Mouse (Mus musculus): ENCODE data around the gene Scn5a. TPM values are rescaled to one million over a fixed set of nuclear protein-coding genes. Genes with fewer than 3 reads are reported as not detected.

Gene Scn5a
- 1 to 10 TPM; 1.3 to 1.6 TPM for total RNA-seq (2021)
- long read RNA-seq, experiment 1, partial matches to known transcripts: 1 of 1 reads
- long read RNA-seq, experiment 1, other reads (novel, unspliced or antisense): 0 of 1 reads
- long read RNA-seq, experiment 2: 0 reads

- no peak for DNase-seq
Measured at GRCm38 (mm10) chr9:119578636-119579438, at the start of gene Scn5a. Gene Scn5a (minus strand): TSS chr9:119579016.

GRCm38 (mm10) chr9:119627227-119627626, 48.4 kb upstream of the Scn5a start:
- no peak for DNase-seq

GRCm38 (mm10) chr9:119624151-119624550, 45.3 kb upstream of the Scn5a start:
- no peak for DNase-seq

DNA sequence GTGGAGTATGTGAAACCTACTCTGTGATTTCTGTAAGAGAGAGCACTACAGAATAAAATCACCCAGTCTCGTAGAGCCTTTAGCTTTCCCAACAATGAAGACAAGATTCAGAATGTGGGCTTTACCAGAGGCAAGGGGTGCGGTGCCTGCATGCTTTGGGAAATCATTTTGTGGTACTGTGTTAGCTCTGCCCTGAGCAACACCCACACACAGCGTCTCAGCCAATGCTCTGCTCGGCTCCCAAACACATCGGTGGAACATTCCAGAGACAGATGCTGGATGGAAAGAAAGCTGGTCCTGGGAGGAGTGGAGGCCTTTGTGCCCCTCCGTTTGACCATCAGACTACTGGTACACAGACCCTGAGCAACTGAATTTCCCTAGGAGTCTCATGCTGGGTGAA, 36.0 kb upstream of the Scn5a start:
- no peak for DNase-seq

DNA sequence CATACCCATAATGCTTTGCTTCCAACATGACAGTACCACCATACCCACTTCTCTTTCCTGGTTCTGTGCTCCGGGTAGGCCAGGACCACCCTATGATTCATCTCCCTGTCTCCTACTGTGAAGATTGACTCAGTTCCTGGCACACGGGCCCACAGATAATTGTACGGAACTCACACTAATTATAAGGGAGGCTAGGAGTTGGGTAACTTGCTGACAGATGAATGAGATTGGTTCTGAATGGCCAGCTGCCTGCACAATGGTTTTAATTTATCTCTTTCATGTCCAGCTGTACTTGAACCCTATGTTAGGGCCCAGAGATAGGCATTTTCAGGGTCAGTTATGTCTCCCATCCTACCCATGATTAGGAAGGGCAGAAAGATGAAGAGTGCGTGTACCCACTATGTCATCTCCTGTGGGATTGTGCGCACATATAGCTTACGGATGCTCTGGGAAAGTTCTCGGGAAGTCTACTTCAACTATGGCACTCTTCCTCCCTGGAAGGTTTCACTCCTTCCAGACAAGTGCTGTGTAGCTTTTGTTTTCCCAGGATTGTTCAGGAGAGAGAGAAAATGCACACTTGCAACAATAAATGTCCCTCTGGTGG, 31.8 kb upstream of the Scn5a start:
- DNase-seq: no peak

DNA sequence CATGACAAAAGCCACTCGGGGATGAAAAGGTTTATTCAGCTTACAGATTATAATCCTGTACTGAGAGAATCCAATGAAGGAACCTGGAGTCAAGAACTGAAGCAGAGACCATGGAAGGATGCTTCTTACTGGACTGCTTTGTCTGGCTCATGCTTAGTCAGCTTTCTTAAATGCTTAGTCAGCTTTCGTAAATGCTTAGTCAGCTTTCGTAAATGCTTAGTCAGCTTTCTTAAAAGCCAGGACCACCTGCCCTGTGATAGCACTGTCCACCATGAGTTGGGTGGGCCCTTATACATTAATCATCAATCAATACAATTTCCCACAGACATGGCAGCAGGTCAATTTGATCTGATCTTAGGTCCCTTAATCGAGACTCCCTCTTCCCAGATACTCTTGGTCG, 28.1 kb upstream of the Scn5a start:
- no peak for DNase-seq

DNA sequence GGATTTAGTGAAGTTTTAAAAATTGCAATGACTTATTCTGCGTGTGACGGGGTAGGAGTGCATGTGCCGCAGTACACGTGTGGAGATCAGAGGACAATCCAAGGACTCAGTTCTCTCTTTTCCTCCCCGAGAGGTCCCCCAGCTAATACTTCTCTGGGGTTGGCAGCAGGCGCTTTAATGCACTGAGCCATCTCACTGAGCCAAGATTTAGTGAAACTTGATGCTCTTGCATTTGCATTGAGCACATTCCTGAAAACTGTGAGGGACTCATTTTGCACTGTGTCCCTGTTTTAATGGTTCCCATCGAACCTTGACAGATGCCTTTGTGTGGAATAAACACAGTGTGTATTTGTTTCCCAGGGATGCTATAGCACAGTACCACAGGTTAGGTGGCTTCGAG, 25.8 kb upstream of the Scn5a start:
- DNase-seq: no peak

- no peak for DNase-seq
Measured at GRCm38 (mm10) chr9:119598501-119598900, 19.7 kb upstream of the Scn5a start.

- DNase-seq: no peak
Measured at GRCm38 (mm10) chr9:119597332-119597731, 18.5 kb upstream of the Scn5a start.

DNA sequence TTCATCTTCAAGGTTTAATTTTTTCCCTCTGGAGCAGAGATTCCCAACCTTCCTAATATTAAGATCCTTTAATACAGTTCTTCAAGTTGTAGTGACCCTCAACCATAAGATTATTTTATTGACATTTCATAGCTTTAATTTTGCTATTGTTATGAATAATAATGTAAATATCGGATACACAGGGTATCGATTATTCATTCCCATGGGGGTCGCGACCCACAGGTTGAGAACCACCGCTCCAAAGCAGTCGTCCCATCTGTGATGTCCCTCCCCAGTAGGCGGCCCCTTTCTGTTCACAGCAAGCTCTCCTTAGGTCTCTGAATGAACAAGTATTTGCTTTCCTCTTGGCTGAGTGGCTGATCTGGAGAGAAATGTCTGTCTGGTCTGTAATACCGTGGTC, 10.8 kb upstream of the Scn5a start:
- no peak for DNase-seq

DNA sequence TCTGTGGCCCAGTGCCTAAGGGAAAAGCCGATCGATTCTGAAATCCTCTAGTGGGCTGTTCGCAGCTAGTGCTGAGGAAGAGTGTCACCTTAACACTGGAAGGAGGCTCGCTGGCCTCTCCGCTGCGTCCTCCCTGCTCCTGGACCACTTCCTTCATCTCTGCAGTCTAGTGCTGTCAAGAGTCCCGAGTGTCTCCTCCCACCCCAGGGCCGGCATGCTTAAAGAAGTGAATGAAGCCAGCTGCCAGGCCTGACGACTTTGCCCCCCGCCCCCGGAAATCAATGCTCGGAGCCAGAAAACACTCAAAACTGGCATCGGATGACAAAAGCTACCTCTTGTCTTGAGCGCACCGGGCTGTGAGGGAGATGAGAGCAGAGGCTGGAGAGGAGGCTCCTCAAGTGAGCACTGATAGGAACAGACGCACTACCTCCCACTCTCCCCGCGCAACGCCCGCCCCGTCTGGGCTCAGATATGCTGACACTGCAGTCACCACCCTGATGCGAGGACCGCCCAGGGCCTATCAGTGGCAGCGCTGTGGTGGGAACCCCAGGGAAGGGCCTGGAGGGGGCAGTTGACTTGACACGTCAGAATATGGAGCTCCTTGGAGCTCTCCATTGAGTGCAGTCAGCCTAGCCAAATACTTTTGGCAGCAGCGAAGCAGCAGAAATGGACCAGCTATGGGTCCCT, 10.1 kb upstream of the Scn5a start:
- DNase-seq: no peak

DNA sequence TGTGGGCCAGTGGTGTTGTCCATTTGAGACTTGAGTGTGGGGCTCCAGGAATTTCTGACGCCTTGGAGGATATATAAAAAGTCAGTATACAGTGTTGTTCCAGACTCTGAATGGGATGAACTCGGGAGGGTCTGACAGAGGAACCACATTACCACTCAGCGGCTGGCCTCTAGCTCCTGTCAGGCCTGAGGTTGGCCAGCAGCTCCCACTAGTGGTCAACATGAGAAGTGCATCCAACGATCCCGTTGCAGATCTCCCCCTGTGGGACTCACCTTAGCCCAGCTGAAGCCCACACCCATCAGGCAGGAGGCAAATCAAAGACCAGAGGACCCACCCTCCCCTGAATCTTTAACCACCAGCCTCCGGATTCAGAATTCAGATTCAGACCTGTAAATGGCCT, 1.9 kb upstream of the Scn5a start:
- DNase-seq: peak; percentile 80

GRCm38 (mm10) chr9:119580187-119580586, 1.4 kb upstream of the Scn5a start:
- DNase-seq: no peak

DNA sequence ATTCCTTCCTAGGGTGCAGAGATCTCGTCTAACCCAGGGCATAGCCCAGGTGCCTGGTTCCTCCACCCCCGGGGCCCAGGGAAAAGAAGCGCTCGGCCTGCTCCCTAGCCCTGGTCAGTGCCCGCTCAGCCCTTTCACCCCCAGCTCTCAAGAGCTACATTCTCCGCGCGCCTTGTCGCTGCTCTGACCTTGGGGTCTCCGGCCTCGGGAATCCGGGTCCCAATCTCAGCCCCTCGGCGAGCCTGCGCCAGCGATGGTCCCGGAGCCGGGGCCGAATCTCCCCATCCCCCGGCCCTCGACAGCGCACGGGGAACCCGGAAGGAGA, 543 bp downstream of the Scn5a start:
- no peak for DNase-seq

DNA sequence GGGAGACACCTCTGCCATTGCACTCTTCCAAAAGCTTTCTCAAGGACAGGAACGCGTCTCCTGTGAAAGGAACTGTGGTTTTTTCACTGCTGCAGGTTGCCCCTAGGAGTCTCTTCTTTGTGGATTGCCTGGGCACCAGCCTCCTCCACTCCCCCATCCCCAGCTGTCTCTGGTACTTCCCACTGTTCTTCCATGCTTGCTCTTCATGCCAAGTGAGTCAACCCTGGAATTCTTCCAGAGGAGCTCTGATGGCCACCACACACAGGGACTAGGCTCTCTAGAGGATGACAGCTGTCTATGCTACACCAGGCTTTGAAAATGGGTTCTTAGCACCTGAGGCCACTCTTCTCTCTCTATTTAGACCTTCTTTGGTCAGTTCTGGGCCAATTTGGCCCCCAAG, 1.8 kb downstream of the Scn5a start:
- DNase-seq: no peak

- no peak for DNase-seq
Measured at GRCm38 (mm10) chr9:119575732-119576131, 3.1 kb downstream of the Scn5a start.

DNA sequence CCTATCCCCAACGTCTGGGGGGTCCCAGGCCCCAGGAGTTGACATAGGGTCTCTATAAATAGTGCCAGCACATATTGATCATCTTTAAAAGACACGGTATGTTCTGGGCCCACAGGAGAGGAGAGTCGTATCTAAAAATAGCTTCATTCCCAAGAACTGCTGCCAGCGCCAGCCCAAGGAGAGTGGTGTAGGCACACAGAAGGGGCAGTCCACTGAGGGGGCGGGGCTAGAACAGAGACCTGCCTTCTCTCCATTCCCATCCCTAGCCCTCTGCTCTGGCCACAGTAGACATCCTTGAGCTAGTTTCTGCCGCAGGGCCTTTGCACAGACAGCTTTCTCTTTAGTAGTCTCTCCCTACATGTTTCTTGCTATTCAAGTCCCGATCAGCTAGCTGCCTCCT, 4.5 kb downstream of the Scn5a start:
- DNase-seq: no peak

- DNase-seq: no peak
Measured at GRCm38 (mm10) chr9:119573009-119573408, 5.8 kb downstream of the Scn5a start.

DNA sequence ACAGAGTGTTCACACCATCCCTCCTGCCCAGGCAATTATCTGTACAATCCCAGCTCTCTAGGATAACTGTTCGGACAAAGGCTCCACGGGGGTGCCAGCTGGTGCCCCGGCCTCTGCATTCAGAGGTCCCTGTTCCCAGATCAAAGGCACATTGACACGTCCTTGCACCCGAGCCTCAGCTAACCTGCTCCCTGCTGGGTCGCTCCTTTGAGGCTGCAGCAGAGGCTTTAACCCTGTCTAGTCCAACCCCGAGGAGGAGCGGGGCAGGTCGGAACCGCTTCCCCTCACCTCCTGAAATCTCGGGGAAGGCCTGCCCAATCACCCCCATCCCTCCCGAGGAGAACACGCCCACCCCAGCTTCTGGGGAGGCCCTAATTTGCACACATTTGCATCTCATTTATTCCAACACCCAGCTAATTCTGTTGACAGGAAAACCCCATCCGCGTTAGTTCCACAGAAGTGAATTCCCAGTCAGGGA, 7.4 kb downstream of the Scn5a start:
- DNase-seq: no peak

DNA sequence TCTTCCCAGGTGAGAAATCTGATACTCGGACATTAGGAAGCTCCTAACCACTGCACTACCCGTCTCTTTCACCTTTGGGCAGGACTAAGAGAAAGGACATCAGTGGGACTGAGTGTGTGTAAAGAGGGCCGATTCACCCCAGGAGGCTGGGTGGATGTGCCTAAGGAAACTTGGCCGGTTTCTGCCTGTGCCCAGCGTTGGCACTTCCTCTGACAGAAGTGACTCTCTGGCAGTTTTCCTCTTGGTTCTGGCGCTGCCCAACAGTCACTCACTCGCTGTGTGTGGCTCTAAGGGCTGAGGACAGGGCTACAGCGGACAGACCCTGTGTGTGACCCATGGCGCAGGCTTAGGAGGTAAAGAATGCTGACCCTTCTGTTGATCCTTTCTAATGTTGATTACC, 8.2 kb downstream of the Scn5a start:
- no peak for DNase-seq

- DNase-seq: no peak
Measured at GRCm38 (mm10) chr9:119568732-119569131, 10.1 kb downstream of the Scn5a start.

DNA sequence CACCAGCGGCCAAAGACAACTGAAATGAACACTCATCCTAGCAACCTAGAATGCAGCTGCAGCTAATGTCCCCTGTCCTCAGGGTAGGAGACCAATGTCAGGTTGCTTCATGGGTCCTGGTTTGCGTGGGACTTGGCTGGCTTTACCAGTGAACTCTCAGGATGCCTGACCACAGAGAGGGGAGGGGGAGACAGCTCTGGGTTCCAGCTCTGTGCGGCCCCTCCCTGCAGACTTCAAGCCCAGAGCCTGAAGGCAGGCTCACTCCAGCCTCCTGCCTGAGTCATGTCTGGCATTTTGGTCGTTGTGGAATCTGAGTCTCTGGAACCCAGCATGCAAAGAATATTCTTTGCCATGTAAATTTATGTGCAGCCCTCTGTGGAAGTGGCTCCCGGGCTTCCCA, 11.0 kb downstream of the Scn5a start:
- no peak for DNase-seq

DNA sequence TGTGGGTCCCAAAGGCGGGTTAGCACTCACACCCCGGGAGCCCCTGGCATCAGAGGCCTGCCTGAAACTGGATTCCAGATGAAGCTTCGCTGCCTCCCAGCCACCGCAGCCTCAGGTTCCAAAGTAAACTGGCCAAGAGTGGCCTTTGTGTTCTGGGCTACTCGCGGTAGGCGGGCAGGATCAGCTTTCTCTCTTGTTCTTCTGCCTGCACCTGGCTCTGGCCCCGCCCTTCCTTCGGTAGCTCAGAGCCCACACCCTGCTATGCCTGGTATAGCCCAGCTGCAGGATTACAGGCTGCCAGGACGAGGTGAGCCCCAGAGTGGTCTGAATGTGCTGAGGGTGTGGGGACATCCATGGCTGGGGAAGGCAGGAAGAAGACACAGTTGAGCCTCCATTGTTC, 12.6 kb downstream of the Scn5a start:
- DNase-seq: no peak
